Mouse (Mus musculus): ENCODE data around the gene Prss2. TPM values are rescaled to one million over a fixed set of nuclear protein-coding genes. Genes with fewer than 3 reads are reported as not detected.

The Prss2 gene
- not detected in 2 replicates for total RNA-seq (2014; fragmentation: Nextera tagmentation)
- not detected in 2 replicates for total RNA-seq (2017)
- not detected in 2 replicates for polyA plus RNA-seq (2012)

DNA sequence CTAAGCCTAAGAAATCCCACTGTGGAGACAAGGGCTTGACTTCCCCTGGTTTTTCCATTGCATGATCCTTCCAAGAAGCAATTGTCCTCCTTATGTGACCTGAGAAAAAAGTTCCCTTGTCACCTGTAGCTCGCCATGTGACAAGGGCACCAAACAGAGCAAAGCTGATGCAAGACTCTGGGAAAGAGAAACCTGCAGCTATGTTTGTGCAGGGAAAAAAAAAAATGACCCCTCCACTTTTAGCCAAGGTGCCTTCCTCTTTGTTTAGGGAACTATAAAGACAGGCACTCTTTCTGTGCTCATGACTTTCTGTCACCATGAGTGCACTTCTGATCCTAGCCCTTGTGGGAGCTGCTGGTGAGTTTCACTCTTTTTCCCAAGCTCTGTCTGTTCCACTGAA, at the start of gene Prss2:
Gene Prss2, plus strand, starts transcription at position 301 of the 400 bp plus-strand sequence.
- Histone ChIP-seq H3K36me3 (replicated peaks) (no peaks in the 10 kb centered on the region), H3K27me3 (ENCODE audit: insufficient read depth, low read length) (peaks cover 7% of the 10 kb centered on the region; the same call in 1 of the 2 replicates), H3K4me1 (ENCODE audit: insufficient read depth, low read depth, low read length) (no peaks in the 10 kb centered on the region), H3K4me3 (ENCODE audit: low read depth, low read length) (no peak within 1 kb of the TSS), H3K9me3 (replicated peaks) (no peaks in the 10 kb centered on the region)
- TF ChIP-seq GATA2 (IDR thresholded peaks at IDR 0.05; ENCODE audit: borderline replicate concordance, low read depth, low read length), result no peak
- DNase-seq (ENCODE audit: low spot score), result no peak
- no peak for ATAC-seq (ENCODE audit: extremely low read depth, insufficient number of reproducible peaks, low FRiP score, poor library complexity, severe bottlenecking)

DNA sequence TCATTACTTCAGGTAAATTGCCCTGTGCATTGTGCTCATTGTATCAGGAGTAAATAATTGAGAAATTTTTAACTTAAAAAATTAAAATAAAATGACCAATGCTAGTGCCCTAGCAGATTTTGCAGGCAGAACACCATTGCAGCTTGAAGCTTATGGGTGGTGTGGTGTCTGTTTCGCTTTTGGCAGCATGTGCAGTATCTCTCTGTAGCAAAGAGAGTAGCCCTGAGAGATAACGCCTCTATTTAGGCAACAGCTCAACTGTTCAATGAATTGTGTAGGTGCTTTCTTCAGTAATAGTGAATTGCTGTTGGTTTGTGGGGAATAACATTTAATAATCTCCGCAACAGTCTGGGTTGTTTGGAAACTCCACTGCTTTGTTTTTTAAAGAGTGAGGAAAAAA, 22.2 kb upstream of the Prss2 start:
- Histone ChIP-seq H3K4me3 (ENCODE audit: low read depth, low read length) (no peak overlapping the region), H3K4me1 (ENCODE audit: insufficient read depth, low read depth, low read length) (no peaks in the 10 kb centered on the region), H3K27me3 (ENCODE audit: insufficient read depth, low read length) (no peaks in the 10 kb centered on the region), H3K9me3 (replicated peaks) (no peaks in the 10 kb centered on the region), H3K36me3 (replicated peaks) (no peaks in the 10 kb centered on the region)
- DNase-seq (ENCODE audit: low spot score) (no peak), ATAC-seq (ENCODE audit: extremely low read depth, insufficient number of reproducible peaks, low FRiP score, poor library complexity, severe bottlenecking) (no peak)
- no peak for TF ChIP-seq POLR2AphosphoS5 (IDR thresholded peaks at IDR 0.05; ENCODE audit: insufficient replicate concordance, low read depth, low read length)
- TF ChIP-seq GATA2 (IDR thresholded peaks at IDR 0.05; ENCODE audit: borderline replicate concordance, low read depth, low read length), result no peak
- no peak for TF ChIP-seq CTCF (IDR thresholded peaks at IDR 0.05; ENCODE audit: low read depth, low read length)
- no peak for TF ChIP-seq GATA1 (IDR thresholded peaks at IDR 0.05; ENCODE audit: borderline replicate concordance, low read length)
- TF ChIP-seq TAL1 (conservative IDR thresholded peaks at IDR 0.05; ENCODE audit: low read depth, low read length), result no peak

DNA sequence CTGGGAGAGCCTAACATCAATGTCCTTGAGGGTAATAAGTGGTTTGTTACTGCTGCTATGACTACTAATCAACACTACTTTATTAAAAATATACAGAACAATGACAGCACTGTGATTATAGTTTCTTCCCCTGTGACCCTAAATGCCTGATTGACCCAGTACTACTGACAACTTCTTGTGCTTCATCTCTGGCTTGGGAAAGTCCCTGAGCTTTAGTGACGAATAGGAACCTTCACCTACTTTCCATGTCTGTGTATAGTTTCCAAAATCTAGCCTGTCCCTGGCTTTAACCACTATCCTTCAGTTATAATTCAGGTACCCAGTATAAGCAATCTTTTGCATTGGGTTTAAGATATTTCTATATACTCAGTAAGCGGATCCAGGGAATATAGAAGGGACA, 16.7 kb upstream of the Prss2 start:
- Histone ChIP-seq H3K4me3 (ENCODE audit: low read depth, low read length) (no peak overlapping the region), H3K27me3 (ENCODE audit: insufficient read depth, low read length) (no peaks in the 10 kb centered on the region), H3K9me3 (replicated peaks) (no peaks in the 10 kb centered on the region), H3K36me3 (replicated peaks) (no peaks in the 10 kb centered on the region), H3K4me1 (ENCODE audit: insufficient read depth, low read depth, low read length) (no peaks in the 10 kb centered on the region)
- ATAC-seq (ENCODE audit: extremely low read depth, insufficient number of reproducible peaks, low FRiP score, poor library complexity, severe bottlenecking), result no peak
- no peak for TF ChIP-seq POLR2AphosphoS5 (IDR thresholded peaks at IDR 0.05; ENCODE audit: insufficient replicate concordance, low read depth, low read length)
- TF ChIP-seq CTCF (IDR thresholded peaks at IDR 0.05; ENCODE audit: low read depth, low read length), result no peak
- TF ChIP-seq GATA2 (IDR thresholded peaks at IDR 0.05; ENCODE audit: borderline replicate concordance, low read depth, low read length), result no peak
- no peak for TF ChIP-seq GATA1 (IDR thresholded peaks at IDR 0.05; ENCODE audit: borderline replicate concordance, low read length)
- TF ChIP-seq TAL1 (conservative IDR thresholded peaks at IDR 0.05; ENCODE audit: low read depth, low read length), result no peak
- no peak for DNase-seq (ENCODE audit: low spot score)

DNA sequence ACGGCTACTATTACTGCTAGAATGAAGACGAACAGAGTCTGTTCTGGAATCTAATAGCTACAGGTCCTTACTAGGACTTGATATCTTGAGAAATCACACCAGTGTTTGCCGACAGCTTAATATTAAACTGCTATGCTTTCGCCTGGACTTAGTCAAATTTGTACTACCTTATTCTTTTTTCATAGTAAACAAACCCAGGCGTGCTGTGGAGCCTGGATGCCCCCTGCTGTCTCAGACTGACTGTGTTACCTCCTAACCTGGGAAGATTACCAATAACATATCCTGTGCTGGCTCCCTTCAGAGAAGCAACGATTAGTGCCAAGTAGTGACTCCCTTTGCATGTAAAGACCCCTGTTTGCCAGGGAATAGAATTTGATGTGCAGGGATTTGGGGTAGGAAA, 16.3 kb upstream of the Prss2 start:
- Histone ChIP-seq H3K4me3 (ENCODE audit: low read depth, low read length) (no peak overlapping the region), H3K27me3 (ENCODE audit: insufficient read depth, low read length) (no peaks in the 10 kb centered on the region), H3K36me3 (replicated peaks) (no peaks in the 10 kb centered on the region), H3K4me1 (ENCODE audit: insufficient read depth, low read depth, low read length) (no peaks in the 10 kb centered on the region), H3K9me3 (replicated peaks) (no peaks in the 10 kb centered on the region)
- DNase-seq (ENCODE audit: low spot score) (no peak), ATAC-seq (ENCODE audit: extremely low read depth, insufficient number of reproducible peaks, low FRiP score, poor library complexity, severe bottlenecking) (no peak)
- TF ChIP-seq GATA2 (IDR thresholded peaks at IDR 0.05; ENCODE audit: borderline replicate concordance, low read depth, low read length) (no peak), POLR2AphosphoS5 (IDR thresholded peaks at IDR 0.05; ENCODE audit: insufficient replicate concordance, low read depth, low read length) (no peak), TAL1 (conservative IDR thresholded peaks at IDR 0.05; ENCODE audit: low read depth, low read length) (no peak), GATA1 (IDR thresholded peaks at IDR 0.05; ENCODE audit: borderline replicate concordance, low read length) (no peak), CTCF (IDR thresholded peaks at IDR 0.05; ENCODE audit: low read depth, low read length) (no peak)

DNA sequence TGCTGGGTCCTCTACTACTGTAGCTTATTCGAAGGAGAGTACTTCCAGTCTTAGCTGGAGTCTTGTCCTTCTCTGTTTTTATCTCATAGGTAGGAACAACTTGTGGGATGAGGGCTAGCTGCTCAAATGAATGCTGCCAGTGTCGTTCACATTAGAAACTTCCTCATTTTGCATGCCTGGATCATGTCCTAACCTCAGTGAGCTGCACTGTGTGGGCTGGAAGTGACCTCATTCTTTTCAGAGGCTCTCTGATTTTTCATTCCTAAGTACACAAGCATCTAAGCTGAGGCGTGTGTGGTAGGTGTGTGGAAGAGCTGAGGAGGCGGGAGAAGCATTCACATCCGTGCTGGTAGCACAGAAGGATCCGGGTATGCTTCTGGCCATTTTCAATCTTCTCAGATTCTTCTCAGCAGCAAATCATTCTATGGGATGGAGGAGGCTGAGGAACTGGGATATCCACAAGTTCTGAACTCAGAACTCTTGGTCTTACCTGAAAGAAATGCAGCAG, 3.5 kb upstream of the Prss2 start:
- H3K4me3 ChIP-seq (ENCODE audit: low read depth, low read length), result no peak overlapping the region
- no peak for TF ChIP-seq TAL1 (conservative IDR thresholded peaks at IDR 0.05; ENCODE audit: low read depth, low read length)
- TF ChIP-seq GATA1 (IDR thresholded peaks at IDR 0.05; ENCODE audit: borderline replicate concordance, low read length), result no peak
- no peak for TF ChIP-seq CTCF (IDR thresholded peaks at IDR 0.05; ENCODE audit: low read depth, low read length)
- no peak for TF ChIP-seq GATA2 (IDR thresholded peaks at IDR 0.05; ENCODE audit: borderline replicate concordance, low read depth, low read length)
- no peak for TF ChIP-seq POLR2AphosphoS5 (IDR thresholded peaks at IDR 0.05; ENCODE audit: insufficient replicate concordance, low read depth, low read length)
- H3K9me3 ChIP-seq (replicated peaks), result no peaks in the 10 kb centered on the region
- ATAC-seq (ENCODE audit: extremely low read depth, insufficient number of reproducible peaks, low FRiP score, poor library complexity, severe bottlenecking) (no peak), DNase-seq (ENCODE audit: low spot score) (no peak)
- peaks cover 6% of the 10 kb centered on the region for H3K27me3 ChIP-seq (ENCODE audit: insufficient read depth, low read length)
- H3K4me1 ChIP-seq (ENCODE audit: insufficient read depth, low read depth, low read length), result no peaks in the 10 kb centered on the region
- H3K36me3 ChIP-seq (replicated peaks), result no peaks in the 10 kb centered on the region

DNA sequence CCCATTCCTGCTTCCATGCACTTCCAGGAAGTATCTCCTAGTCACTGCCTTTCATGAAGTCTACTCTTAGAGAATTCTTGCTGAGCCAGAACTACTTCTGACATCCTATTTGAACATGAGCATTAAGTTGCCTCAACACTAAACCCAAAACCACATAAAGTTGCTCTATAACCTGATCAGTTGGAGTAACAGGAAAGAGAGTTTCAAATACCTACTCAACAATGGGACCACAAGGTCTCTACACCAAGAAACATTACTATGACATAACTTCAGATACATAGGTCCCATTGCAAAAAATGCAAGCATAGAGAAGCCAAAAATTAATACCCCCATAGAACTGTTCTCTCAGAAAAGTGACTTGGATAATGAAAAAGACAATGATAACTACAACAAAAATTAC, 4.9 kb downstream of the Prss2 start:
- no peak for TF ChIP-seq CTCF (IDR thresholded peaks at IDR 0.05; ENCODE audit: low read depth, low read length)
- TF ChIP-seq TAL1 (conservative IDR thresholded peaks at IDR 0.05; ENCODE audit: low read depth, low read length), result no peak
- no peak for TF ChIP-seq GATA2 (IDR thresholded peaks at IDR 0.05; ENCODE audit: borderline replicate concordance, low read depth, low read length)
- TF ChIP-seq POLR2AphosphoS5 (IDR thresholded peaks at IDR 0.05; ENCODE audit: insufficient replicate concordance, low read depth, low read length), result no peak
- TF ChIP-seq GATA1 (IDR thresholded peaks at IDR 0.05; ENCODE audit: borderline replicate concordance, low read length), result no peak
- Histone ChIP-seq H3K36me3 (replicated peaks) (no peaks in the 10 kb centered on the region), H3K9me3 (replicated peaks) (no peaks in the 10 kb centered on the region), H3K4me3 (ENCODE audit: low read depth, low read length) (no peak overlapping the region), H3K27me3 (ENCODE audit: insufficient read depth, low read length) (peaks cover 9% of the 10 kb centered on the region; the same call in 1 of the 2 replicates), H3K4me1 (ENCODE audit: insufficient read depth, low read depth, low read length) (no peaks in the 10 kb centered on the region)
- DNase-seq (ENCODE audit: low spot score), result no peak
- no peak for ATAC-seq (ENCODE audit: extremely low read depth, insufficient number of reproducible peaks, low FRiP score, poor library complexity, severe bottlenecking)

Measured in G1E (cell line).